Mouse (Mus musculus): ENCODE results near the gene Arsj. TPM values are rescaled to one million over a fixed set of nuclear protein-coding genes. Genes with fewer than 3 reads are reported as not detected.

The Arsj gene
- polyA plus RNA-seq, 1 experiment = 0.13 TPM

GRCm38 (mm10) chr3:126402836-126403235, 39.4 kb downstream of the Arsj start:
- WGBS = 29% methylated on average over 3 of the region's 3 CpGs

GRCm38 (mm10) chr3:126404199-126404598, 40.7 kb downstream of the Arsj start:
- Histone ChIP-seq H3K4me1 (ENCODE audit: control insufficient read depth, insufficient read depth, insufficient read length, low read length) (no peaks in the 10 kb centered on the region), H3K4me3 (ENCODE audit: low read depth, low read length) (no peak overlapping the region), H3K27me3 (ENCODE audit: control insufficient read depth, insufficient read depth, low read length) (no peaks in the 10 kb centered on the region), H3K27ac (ENCODE audit: insufficient read depth, low read depth, low read length) (no peak overlapping the region), H3K36me3 (ENCODE audit: control insufficient read depth, insufficient read depth, low read length) (no peaks in the 10 kb centered on the region)
- no peak for TF ChIP-seq POLR2A (IDR thresholded peaks at IDR 0.05; ENCODE audit: low read depth, low read length)
- no peak for TF ChIP-seq CTCF (IDR thresholded peaks at IDR 0.05; ENCODE audit: extremely low read depth, insufficient read length, insufficient replicate concordance, low read depth, low read length)
- WGBS = 88% methylated on average over 2 of the region's 2 CpGs

More at GRCm38 (mm10) chr3:126402836-126403235, 39.4 kb downstream of the Arsj start:
- no peak overlapping the region for H3K27ac ChIP-seq (ENCODE audit: insufficient read depth, low read depth, low read length)
- no peaks in the 10 kb centered on the region for H3K27me3 ChIP-seq (ENCODE audit: control insufficient read depth, insufficient read depth, low read length)
- H3K4me1 ChIP-seq (ENCODE audit: control insufficient read depth, insufficient read depth, insufficient read length, low read length) = no peaks in the 10 kb centered on the region
- no peaks in the 10 kb centered on the region for H3K36me3 ChIP-seq (ENCODE audit: control insufficient read depth, insufficient read depth, low read length)
- TF ChIP-seq POLR2A (IDR thresholded peaks at IDR 0.05; ENCODE audit: low read depth, low read length) (no peak), CTCF (IDR thresholded peaks at IDR 0.05; ENCODE audit: extremely low read depth, insufficient read length, insufficient replicate concordance, low read depth, low read length) (no peak)
- H3K4me3 ChIP-seq (ENCODE audit: low read depth, low read length) = no peak overlapping the region

DNA sequence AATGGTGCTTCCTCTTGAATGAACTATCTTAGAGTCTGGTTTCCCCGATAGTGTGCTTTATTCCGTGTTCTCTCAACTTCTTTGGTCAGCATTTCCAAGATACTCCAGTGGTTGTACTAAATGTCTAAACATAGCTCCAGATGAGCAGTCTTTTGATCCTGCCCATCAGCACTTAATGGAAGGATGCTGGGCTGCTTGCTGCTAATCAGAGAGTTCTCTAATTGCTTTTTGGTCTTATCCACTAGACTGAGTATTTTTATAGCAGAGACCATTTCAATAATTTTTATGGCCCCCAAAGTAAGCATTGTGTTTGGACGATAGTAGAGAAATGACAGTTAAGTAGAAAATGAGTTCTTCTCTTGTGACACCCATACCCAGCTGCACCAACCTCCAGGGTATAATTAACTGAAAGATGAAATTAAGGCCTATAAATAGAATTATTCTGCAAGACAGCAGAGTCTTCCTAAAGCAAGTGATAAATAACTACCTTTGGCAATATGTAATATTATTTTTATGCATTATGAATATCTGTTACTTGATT, 67.1 kb downstream of the Arsj start:
- WGBS = 73% methylated on average over 3 of the region's 3 CpGs
- Histone ChIP-seq H3K27me3 (ENCODE audit: control insufficient read depth, insufficient read depth, low read length) (no peaks in the 10 kb centered on the region), H3K4me3 (ENCODE audit: low read depth, low read length) (no peak overlapping the region), H3K27ac (ENCODE audit: insufficient read depth, low read depth, low read length) (no peak overlapping the region), H3K36me3 (ENCODE audit: control insufficient read depth, insufficient read depth, low read length) (no peaks in the 10 kb centered on the region), H3K4me1 (ENCODE audit: control insufficient read depth, insufficient read depth, insufficient read length, low read length) (no peaks in the 10 kb centered on the region)
- TF ChIP-seq POLR2A (IDR thresholded peaks at IDR 0.05; ENCODE audit: low read depth, low read length) = no peak
- TF ChIP-seq CTCF (IDR thresholded peaks at IDR 0.05; ENCODE audit: extremely low read depth, insufficient read length, insufficient replicate concordance, low read depth, low read length) = no peak

DNA sequence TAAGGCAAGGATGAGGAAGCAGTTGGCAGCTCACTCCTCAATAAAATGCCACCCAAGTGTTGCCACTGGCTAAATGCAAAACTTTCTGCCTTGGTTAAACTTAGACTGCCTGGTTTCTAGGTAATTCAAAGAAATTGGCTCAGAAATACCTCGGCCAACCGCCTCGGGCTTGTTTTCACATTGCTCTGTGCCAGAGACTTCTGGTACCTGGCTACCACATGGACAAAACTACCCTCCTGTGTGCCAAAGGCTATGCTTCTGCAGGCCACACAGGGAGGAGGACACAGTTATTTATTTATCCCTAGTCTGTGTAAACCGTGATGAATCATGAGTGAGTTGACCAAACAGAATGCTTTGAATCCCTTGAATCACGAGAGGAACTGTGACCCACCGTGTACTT, 75.8 kb downstream of the Arsj start:
- no peaks in the 10 kb centered on the region for H3K4me1 ChIP-seq (ENCODE audit: control insufficient read depth, insufficient read depth, insufficient read length, low read length)
- H3K27ac ChIP-seq (ENCODE audit: insufficient read depth, low read depth, low read length) = no peak overlapping the region
- H3K27me3 ChIP-seq (ENCODE audit: control insufficient read depth, insufficient read depth, low read length) = no peaks in the 10 kb centered on the region
- H3K4me3 ChIP-seq (ENCODE audit: low read depth, low read length) = no peak overlapping the region
- WGBS = 57% methylated on average over 6 of the region's 6 CpGs
- no peak for TF ChIP-seq POLR2A (IDR thresholded peaks at IDR 0.05; ENCODE audit: low read depth, low read length)
- no peak for TF ChIP-seq CTCF (IDR thresholded peaks at IDR 0.05; ENCODE audit: extremely low read depth, insufficient read length, insufficient replicate concordance, low read depth, low read length)
- H3K36me3 ChIP-seq (ENCODE audit: control insufficient read depth, insufficient read depth, low read length) = no peaks in the 10 kb centered on the region

- no peaks in the 10 kb centered on the region for H3K4me1 ChIP-seq (ENCODE audit: control insufficient read depth, insufficient read depth, insufficient read length, low read length)
- H3K36me3 ChIP-seq (ENCODE audit: control insufficient read depth, insufficient read depth, low read length) = no peaks in the 10 kb centered on the region
- WGBS = 29% methylated on average over 6 of the region's 6 CpGs
- H3K4me3 ChIP-seq (ENCODE audit: low read depth, low read length) = no peak overlapping the region
- no peak for TF ChIP-seq CTCF (IDR thresholded peaks at IDR 0.05; ENCODE audit: extremely low read depth, insufficient read length, insufficient replicate concordance, low read depth, low read length)
- no peak for TF ChIP-seq POLR2A (IDR thresholded peaks at IDR 0.05; ENCODE audit: low read depth, low read length)
- no peaks in the 10 kb centered on the region for H3K27me3 ChIP-seq (ENCODE audit: control insufficient read depth, insufficient read depth, low read length)
- H3K27ac ChIP-seq (ENCODE audit: insufficient read depth, low read depth, low read length) = no peak overlapping the region
Observed at GRCm38 (mm10) chr3:126449058-126449457, 85.6 kb downstream of the Arsj start.

DNA sequence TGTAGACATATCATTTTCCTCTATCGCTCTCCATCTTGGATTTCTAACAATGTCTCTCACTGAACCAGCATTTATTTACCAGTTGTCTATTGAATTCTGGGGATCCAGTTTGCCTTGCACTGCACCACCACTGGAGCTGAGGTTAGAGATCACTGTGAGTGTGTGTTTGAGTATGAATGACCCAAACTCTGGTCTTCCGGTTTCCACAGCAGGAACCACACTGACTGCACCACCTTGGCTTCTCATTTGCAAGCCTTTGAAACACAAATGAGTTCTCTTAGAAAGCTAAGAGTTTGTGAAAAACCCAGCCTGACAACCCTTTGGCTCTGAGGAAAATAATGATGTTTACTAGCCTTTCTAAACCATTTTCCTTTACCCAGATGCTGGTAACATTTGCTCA, 86.0 kb downstream of the Arsj start:
- H3K27ac ChIP-seq (ENCODE audit: insufficient read depth, low read depth, low read length) = no peak overlapping the region

GRCm38 (mm10) chr3:126455787-126456482, 92.5 kb downstream of the Arsj start:
- TF ChIP-seq CTCF (IDR thresholded peaks at IDR 0.05; ENCODE audit: extremely low read depth, insufficient read length, insufficient replicate concordance, low read depth, low read length) (no peak), POLR2A (IDR thresholded peaks at IDR 0.05; ENCODE audit: low read depth, low read length) (no peak)
- H3K27ac ChIP-seq (ENCODE audit: insufficient read depth, low read depth, low read length) = no peak overlapping the region
- 44% methylated on average over 7 of the region's 7 CpGs for WGBS
- H3K27me3 ChIP-seq (ENCODE audit: control insufficient read depth, insufficient read depth, low read length) = no peaks in the 10 kb centered on the region
- no peaks in the 10 kb centered on the region for H3K4me1 ChIP-seq (ENCODE audit: control insufficient read depth, insufficient read depth, insufficient read length, low read length)
- no peak overlapping the region for H3K4me3 ChIP-seq (ENCODE audit: low read depth, low read length)
- no peaks in the 10 kb centered on the region for H3K36me3 ChIP-seq (ENCODE audit: control insufficient read depth, insufficient read depth, low read length)

More for the DNA sequence above, 86.0 kb downstream of the Arsj start:
- no peaks in the 10 kb centered on the region for H3K36me3 ChIP-seq (ENCODE audit: control insufficient read depth, insufficient read depth, low read length)
- 51% methylated on average over 2 of the region's 2 CpGs for WGBS
- no peaks in the 10 kb centered on the region for H3K27me3 ChIP-seq (ENCODE audit: control insufficient read depth, insufficient read depth, low read length)
- H3K4me3 ChIP-seq (ENCODE audit: low read depth, low read length) = no peak overlapping the region
- no peaks in the 10 kb centered on the region for H3K4me1 ChIP-seq (ENCODE audit: control insufficient read depth, insufficient read depth, insufficient read length, low read length)
- no peak for TF ChIP-seq POLR2A (IDR thresholded peaks at IDR 0.05; ENCODE audit: low read depth, low read length)
- no peak for TF ChIP-seq CTCF (IDR thresholded peaks at IDR 0.05; ENCODE audit: extremely low read depth, insufficient read length, insufficient replicate concordance, low read depth, low read length)

Data from small intestine, adult 2 months (tissue).